Mouse (Mus musculus): Measurements from ENCODE around the gene Anks3.

The Anks3 gene

DNA sequence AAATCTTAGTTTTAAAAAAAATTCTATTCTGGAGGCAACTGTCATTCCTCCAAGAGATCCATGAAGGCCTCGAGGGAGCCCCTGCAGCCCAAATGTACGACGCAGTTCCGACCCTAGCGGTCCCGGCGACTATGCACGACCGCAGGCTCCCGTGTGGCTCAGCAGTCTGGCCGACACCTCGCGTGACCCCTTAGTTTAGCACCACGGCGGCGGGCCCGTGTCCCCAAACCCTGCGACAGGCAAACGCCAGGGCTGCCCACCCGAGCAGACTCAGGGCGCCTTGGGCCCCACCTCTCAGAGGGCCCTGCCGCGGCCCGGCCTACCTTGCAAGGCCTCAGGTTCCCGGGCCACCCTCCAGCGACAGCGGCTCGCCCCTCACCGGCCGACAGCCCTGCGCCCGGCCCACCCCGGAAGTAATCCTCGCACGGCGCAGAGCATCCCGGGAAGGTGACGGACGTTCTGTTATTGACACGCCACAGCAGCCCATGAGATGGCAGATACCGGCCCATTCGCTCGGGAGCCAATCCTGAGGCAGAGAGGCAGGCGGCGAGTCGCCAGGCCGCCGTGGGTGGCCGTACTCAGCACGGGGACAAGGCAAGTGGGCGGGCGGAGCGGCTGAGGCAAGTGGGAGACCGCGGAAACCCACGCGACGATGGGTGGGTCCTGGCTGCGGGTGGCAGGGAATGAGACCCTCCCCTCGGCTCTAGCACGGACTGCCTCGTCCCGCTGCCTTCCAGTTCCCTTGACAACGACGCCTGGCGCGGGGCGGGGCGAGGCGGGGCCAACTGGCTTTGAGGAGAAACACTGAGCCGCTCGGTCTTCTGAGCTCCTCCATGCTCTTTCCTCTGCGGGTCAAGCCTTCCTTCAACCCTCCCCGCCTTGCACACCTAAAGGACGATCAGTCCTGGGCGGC, at the start of gene Anks3:
Anks3 (minus strand) TSS at position 409 of the 913 bp plus-strand sequence.
- peak; percentile 100 for DNase-seq

DNA sequence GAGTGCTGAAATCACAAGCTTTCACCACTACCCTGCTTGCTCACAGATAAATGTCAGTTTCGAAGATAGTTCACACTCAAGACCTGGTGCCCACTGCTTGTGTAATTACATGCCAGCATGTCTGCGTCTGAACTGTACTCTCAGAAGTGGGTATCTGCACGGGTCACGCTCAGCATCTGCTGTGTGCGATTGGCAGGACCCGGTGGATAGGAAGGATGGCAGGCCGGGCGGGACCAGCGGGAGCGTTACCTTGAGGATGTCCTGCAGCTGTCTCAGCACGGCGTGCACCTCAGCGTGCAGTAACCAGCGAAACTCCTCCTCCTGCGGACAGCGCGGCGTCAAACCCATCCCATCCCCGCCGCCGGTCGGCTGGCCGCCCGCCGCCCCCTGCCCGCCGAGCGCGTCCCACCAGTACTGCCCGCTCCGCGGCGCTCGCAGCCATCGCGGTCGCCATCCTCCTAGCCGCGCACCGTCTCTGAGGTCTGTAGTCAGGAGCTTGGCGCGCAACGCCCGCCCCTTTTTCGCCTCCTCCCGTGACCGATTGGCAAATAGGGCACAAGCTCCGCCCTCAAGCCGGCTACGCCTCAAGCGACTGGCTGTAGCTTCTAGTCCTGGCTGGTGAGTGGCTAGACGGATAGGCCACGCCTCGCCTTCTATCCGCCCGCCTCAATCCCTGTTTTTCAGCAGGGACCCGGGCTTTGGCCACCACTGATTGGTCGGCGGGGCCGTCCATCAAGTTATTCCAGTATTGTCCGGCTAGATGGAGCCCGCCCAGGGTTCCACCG, 49.2 kb upstream of the Anks3 start, which contains the start of gene Rogdi:
Rogdi (minus strand) TSS at position 500 of the 785 bp plus-strand sequence.
- peak; percentile 98 for DNase-seq

DNA sequence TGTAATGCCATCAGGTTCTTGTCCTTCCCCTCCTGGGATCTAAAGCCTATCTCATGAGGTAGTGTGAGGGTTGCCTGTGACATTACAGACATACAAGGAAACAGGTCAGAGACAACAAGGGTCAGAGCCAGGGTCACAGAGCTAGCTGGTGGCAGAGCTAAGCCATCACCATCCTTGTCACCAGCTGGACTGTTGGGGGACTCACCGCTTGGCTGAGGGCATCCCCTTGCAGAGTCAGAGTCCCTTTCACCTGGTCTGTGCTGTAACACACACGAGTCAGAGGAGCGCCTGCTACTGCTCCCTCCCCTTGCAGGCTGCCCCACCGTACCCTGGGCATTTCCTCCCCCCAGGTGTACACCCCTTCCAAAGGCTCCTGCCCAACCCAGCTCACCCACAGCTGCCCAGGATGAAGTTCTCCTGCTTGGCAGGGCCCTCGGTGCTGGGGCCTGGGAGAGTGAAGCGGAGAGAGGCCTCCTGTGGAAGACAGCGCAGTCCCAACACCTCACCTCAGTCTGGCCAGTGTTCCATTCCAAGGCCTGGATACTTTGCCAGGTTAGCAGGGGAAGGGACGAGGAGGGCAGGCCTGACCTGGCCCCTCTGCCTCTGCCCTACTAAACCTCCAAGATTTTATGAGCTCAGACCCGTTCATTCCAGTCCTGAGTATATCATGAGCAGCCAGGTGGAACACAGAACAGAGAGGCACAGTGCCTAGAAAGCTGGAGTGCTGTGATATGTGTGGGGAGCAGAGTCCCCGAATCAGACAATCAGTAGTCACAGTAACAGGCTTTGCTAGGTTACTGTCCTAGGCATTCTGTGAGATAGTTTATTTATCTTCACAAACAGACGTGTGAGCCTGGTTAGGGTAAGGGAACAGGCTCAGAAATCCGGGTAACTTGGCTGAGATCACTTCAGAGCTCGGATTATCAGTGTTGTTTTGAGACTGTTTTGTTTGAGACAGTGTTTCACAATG, 48.3 kb upstream of the Anks3 start:
- DNase-seq: no peak

DNA sequence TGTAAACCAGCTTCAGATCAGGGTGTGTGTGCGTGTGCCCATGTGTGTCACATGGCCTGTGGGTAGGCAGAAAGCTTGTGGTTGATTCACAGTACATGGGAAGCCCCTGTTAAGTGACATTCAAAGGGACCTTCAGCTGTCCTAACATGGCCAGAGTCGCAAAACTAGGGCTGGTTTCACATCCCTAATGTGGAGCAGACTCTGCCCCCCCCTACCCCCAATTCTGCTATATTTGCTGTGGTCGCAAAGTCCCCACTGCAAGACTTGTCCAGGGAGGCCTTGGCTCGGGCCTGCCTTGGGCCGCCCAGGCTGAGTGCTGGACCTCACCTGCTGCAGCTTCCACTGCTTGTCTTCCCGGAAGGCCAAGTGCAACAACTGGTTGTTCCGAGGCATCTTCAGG, 47.3 kb upstream of the Anks3 start:
- DNase-seq: no peak

DNA sequence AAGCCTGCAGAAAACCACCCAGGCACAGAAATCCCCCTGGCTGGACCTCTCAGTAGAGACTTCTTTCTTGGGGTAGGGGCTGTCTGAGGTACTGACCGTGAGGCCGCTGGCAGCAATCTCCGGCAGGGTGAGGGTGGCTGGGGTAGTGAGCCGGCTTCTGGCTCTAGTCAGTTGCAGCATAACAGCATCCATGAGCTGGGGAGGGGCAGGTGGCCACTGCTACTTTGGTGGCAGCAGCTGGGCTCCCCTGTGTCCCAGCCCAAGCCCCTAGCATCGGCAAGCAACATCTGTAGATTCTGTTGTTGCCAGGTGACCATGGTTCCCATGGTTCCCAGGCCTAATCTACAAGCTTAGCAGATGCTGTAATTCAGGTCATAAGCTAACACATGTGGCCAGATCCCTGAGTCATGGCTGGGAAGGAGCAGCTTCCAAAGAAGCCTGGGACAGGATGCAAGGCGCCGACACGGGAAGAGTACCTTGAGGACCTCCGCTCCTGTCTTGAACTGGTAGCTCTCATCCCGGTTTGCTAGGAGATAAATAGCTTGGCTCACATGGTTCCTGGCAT, 46.4 kb upstream of the Anks3 start:
- no peak for DNase-seq

DNA sequence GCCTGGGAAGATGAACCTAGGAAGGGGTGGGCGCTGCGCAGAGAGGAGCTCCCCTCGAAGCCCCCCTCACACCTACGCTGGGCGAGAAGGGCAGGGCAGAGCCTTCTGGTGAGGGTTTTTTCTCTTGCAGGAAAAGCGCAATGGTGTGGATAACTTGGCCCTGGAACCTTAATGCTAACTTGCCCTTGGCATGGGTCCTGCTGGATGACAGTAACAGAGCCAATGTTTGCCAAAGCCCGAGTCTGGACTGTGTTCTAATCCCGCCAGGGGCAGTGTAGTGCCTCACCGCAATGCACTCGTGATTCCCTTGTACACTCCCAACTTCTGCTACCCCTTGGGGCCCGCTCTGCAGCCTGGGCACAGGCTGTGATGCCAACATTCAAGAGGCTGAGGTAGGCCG, 44.1 kb upstream of the Anks3 start:
- no peak for DNase-seq

DNA sequence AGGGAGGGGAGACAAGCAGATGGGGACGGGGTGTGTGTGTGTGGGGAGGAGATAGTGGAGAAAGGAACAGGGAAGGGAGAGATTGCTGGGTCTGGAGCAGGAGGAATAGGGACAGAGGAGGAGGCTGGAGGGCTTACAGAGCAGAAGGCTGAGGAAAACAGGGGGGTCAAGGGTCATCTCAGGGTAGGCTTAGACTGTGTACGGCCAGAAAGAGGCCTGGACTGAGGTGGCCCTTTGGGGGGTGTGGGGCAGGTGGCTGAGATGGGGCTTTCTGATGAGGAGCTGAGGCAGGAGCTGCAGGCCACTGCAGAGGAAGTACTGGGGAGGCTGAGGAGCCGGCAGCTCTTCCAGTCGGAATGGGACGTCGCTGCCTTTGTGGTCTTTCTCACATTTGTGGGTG, 43.5 kb upstream of the Anks3 start:
- no peak for DNase-seq

DNA sequence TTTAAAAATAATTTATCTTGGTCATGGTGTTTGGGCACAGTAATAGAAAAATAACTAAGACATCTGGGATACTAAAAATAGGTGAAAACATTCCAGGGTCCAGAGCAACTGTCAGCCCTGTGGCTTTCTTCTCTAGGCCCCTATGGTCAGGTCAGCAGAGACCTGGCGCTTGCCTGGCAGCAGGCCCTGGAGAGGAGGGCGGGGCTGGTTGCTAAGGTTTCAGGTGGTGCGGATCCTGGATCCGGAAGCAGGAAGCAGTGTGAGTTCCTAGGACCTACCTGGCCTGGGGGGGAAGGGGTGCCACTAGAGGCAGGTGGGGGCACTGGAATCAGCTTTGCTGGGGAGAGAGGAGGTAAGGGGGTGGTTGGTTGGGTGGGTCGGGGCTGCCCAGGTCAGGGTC, 43.1 kb upstream of the Anks3 start, which contains the start of gene Smim22:
Smim22 (plus strand) TSS at position 222 of the 400 bp plus-strand sequence.
- no peak for DNase-seq

DNA sequence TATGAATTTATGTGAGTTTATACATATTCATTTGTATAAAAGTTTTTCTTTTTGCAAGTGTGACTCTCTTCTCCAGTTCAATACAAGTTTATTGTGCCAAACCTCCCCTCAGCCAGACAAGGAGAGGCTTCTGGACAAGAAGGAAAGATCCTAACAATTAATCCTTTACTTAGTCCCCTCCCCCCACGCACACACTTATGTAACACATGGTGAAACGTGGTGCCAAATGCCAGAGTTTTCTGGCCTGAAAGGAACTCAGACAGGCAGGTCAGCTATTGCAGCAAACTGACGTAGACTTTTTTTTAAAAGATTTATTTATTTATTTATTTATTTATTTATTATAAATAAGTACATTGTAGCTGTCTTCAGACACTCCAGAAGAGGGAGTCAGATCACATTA, 36.6 kb upstream of the Anks3 start:
- DNase-seq: no peak

DNA sequence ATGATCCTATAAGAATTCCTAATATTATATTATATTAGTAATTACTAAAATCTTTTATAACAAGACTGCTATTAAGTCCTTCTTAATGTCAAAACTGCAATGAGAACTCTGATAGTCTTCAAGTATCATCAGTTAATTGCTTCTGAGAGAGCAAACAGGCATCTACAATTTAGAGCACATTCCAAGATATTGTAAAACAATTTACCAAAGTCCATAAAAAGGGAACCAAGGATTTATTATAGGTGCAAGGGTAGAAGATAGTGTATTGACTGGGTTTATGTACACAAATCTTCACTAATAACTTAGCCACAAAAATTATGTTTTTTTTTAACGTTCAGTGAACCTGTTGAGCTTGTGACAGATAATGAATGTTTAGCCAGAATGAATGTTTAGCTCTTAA, 35.0 kb upstream of the Anks3 start:
- no peak for DNase-seq

DNA sequence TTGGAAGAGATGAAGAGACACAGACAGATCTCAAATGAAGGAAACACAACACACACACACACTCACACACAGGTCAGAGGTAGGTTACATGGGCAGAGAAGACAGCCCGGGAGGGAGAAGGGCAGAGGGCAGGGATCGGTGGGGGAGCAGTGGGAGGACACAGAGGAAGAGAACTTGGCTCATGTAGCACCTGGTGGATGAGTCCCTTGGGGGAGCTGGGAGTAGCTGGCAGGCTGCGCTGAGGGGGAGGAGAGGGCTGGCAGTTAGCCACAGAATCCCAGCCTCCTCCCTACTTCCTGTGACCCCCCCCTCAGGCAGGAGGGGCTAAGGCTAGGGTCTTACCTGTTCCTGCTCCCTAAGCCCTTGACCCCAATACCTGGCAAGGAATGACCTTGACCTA, 33.5 kb upstream of the Anks3 start, which contains the start of gene Sept12:
Sept12 (minus strand) TSS at position 300 of the 400 bp plus-strand sequence.
- no peak for DNase-seq

DNA sequence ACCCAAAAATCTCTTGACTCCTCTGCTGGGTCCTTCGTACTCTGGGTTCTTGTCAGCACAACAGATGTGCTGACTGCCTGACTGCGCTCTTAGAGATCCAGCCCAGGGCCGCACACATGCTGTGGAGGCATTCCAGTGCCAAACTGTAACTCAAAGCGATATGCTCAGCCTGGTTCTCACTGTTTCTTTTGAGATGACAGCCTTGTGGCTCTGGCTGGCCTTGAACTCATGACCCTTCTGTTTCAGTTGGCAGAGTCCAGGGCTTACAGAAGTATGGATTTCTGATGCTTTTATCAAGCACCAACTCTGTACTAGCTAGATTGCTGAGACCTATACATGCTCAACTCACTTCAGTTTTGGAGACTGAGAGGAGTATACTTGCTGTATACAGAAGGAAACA, 29.3 kb upstream of the Anks3 start:
- DNase-seq: no peak

DNA sequence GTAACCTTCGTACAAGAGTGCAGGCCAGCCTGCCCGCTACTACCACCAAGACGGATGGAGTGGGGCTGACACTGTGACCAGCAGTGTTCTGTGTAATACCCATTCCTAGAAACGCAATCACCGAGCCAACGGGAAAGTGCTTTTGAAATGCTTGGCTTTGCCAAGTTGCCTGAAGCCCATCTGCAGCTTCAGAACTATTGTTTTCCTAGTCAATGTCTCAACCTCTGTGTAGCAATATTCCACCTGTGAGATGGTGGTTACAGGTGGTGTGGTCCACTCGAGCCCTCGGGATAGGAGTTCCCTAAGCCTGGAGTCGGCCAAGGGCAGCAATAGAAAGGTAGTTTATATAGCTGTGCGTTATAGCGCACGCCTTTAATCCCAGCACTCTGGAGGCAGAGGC, 20.7 kb upstream of the Anks3 start:
- no peak for DNase-seq

DNA sequence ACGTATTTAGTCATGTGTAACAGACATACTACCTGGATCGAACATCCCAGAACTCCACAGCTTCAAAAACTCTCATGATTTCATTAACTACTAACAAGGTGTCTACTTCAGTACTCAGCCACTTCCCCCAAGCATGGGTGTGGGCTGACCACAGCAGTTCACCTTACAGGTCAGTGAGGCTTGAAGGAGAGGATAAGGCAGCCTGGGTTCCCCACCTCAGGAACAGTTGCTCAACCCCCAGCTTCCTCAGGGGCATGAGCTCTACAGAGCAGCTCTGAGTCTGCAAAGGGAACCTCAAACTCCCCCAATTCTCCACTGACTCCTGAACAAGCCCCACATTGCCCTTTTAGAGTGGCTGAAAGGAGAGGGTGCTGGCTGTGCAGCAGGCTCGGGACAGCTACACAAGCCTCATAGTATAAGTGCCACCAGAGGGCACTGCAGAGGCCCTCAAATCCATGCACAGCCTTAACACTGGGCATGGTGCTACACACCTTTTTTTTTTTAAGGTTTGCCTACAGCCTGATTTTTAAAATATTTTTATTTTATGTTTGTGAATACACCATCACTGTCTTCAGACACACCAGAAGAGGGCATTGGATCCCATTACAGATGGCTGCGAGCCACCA, 15.9 kb upstream of the Anks3 start:
- DNase-seq: no peak

DNA sequence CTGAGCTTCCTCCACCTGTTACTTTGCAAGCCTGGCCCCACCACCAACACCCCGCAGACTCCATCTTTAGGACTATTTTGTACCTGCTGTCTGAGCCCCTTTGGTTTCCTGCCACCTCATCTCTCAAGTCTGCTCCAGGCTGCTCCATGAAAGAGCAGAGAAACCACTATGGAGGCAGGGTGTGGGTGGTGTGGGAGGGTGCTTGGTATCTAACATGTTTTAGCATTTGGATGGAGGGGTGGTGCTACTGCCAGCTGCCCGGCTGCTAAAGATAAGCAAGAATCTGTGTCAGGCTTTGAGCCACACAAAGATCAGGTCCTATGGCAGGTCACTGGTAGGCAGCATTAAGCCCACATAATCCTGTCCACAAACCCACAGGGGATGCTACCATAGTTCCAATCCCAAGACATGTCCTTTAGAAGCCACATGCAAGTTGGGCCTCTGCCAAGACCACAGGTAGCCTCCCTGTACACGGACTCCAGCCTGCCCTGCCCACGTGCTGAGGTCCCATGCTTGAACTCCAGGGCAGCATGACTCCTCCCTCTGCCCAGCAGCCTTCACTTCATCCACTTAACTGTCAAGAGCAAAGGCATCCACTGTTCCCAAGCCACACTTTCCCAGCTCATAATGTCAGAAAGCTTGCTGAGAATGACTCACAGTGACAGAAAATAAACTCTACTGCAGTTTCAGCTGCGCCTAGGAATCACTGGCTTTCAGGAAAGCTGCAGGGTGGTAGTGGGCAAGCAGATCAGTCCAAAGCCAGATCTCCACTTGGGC, 14.5 kb upstream of the Anks3 start:
- peak; percentile 25 for DNase-seq

DNA sequence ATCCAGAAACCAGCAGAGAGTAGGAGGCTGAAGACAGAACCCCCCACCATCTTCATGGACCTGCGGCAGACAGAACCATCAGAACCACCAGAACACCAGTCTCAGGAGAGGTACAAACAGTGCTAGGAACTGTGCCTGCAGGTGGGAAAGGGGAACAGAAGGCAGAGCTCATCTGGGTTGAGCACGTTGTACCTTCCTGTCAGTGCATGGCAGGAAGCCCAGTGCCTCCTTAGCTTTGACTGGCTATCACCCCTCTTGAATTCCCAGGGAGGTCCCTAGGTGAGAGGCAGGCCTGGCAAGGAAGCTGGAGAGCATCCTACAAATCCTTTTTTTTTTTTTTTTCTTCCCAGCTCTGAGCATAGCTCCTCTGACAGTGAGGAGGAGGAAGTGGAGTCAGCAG, 12.2 kb upstream of the Anks3 start:
- DNase-seq: peak; percentile 50

DNA sequence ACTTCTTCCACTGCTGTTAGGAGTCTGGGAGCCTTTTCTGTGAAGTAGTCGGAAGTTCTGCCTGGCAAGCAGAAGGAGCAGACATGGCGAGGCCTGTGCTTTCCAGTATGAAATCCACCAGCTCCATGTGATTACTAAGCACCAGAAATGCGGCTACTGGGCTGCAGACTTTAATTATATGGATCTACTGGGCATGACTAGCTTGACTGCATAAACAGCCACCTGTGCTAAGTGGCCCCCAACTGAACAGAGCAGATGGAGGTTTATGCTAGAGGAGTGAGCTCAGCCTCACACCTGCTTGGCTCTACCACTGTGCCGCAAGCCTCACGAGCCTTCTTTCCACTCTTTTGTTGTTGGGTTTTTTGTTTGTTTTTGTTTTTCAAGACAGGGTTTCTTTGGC, 10.5 kb upstream of the Anks3 start:
- peak; percentile 18 for DNase-seq

DNA sequence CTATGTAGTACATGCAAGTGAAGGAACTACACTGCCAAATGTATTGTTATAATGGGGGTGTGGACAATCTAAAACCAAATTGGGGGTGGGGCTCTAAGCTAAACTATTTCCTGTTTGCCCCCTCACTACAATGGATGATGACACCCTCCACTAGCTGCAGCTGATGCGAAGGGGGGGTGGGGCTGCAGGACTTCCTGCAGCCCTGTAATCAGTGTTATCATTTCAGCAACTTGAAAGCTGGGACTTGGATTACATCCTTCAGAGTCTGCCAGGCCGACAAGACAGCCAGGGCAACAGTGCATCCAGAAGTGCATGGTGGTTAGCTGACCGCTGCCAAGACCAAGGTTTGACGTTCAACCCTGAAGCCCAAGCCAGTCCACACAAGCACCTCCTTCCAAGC, 7.6 kb upstream of the Anks3 start:
- DNase-seq: no peak

DNA sequence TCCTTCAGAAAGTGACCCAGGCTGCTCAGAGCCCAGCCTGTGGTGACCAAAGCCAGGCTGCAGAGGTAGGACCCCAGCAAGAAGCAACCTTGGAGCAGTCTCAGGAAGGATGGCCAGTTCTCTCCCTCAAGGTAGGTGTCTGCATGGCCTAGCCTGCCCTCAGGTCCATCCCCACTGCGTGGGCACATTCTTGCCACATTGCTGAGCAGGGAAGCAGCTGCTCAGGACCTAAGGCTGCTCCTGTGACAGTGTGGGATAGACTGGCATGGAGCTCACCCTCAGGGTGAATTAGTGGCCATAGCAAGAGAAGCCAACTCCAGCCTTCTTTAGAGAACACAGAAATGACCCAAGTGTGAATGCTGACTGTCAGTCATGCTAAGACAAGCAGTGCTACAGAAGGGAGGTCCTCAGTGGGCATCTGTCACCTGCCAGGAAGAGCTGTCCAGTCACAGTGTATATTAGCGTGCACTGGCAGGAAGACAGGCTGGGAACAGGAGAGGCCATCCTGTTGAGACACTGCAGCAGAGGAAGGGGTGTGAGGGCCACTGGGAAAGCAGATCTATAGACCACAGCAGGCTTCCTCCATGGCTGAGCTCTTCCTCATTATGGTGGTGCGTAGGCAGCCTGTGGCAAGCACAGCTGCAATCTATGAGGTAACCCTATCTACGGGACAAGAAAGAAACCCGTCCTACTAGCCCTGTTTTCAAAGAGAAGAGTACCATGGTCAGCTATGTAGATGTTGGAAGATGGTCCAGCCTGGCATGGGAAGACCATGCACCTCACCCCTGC, 5.2 kb upstream of the Anks3 start:
- no peak for DNase-seq

DNA sequence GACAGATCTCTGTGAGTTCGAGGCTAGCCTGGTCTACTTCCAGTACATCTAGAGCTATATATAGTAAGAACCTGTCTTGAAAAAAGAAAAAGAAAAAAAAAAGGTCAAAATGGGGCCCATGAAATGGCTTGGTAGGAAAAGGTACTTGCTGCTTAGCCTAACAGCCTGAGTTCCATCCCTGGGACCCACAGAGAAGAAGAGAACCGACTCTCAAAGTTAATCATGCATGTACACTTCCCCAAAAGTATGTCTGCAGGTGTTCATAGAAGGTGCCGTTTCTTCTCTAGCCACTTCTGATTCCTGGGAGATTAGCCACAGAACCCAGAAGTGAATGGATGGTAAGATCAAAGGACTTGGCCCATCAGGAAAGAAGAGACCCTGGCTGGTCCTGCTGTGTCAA, 4.4 kb upstream of the Anks3 start:
- DNase-seq: no peak

Data from right cerebral cortex, postnatal 25 days (tissue).